Mouse (Mus musculus) B cell, adult (primary cell): ENCODE data around the gene Prm3. TPM values are rescaled to one million over a fixed set of nuclear protein-coding genes. Genes with fewer than 3 reads are reported as not detected.

Experiments used
- total RNA-seq: library from RNA; stranded (reverse); gene quantifications from 4 replicates; pipeline ENCODE4 v1.2.4, GENCODE M21; 2023; ENCODE audit not compliant: inconsistent age

Gene Prm3
- total RNA-seq, result not detected in 4 replicates

DNA sequence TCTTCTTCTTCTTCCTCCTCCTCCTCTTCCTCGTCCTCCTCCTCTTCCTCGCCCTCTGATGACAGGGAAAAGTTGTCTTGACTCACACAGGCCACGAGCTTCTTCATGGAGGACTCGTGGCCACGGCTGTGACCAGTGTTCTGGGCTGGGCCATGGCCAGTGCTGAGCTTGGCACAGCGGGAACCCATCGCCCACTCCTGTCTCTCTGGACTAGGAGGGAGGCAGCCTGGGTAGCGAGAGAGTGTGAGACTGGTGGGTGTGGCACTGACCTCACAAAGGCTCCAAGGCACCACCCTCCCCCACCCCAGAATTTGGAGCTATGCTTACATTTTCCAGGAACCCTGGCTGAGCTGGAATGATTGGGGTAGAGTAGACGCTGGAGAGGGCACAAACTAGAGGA lies at the start of gene Prm3:
Prm3 (minus strand) TSS at position 213 of the 400 bp plus-strand sequence.

DNA sequence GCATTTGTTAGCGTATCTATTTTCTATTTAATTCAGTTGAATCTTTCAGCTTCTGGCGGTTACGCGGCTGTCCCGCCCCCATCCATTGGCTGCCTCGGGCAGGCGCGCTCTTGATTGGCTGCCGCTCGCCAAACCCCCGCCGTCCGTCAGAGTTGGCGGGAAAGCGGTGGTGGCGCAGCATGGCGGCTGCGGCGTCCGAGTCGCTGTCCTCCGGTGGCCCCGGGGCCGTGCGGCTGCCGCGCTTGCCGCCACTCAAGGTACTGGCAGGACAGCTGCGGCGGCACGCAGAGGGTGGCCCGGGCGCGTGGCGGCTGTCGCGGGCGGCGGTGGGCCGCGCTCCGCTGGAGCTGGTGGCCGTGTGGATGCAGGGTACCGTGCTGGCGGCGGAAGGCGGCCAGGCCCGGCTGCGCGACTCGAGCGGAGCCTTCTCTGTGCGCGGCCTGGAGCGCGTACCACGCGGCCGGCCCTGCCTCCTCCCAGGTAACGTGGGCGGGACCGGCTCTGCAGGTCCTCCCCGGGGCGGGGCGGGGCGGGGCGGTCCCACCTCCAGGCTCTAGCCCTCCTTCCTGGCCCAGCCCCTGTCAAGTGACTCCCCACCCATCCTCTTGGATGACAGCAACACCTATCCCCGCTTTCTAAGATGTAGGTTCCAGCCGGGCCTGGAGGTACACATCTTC lies 44.3 kb upstream of the Prm3 start, which contains the start of gene Rmi2:
Rmi2 (plus strand) TSS at position 149 of the 677 bp plus-strand sequence.

DNA sequence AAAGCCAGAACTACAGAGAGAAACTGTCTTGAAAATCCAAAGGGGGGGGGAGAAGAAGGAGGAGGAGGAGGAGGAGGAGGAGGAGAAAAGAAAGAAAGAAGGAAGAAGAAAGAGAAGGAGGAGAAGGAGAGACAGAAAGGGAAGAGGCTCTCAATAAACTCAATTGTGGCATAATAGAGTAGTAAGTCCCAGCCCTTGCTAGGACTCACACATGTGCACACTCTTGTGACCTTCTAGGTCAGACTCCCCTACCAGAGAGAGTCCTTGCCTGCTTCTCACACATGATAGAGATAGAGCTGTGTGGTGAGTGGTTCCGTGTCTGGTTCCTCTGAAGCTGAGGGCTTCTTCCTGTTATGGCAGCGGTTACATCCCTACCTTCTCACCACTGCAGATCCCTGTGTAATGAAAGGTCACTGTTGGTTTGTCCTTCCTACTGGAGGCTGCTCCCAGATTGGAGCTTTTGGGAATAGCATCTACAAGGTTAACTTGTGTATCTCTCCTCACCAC lies 22.2 kb upstream of the Prm3 start, which contains the start of gene Gm11172:
Gm11172 (plus strand) TSS at position 51 of the 507 bp plus-strand sequence.

DNA sequence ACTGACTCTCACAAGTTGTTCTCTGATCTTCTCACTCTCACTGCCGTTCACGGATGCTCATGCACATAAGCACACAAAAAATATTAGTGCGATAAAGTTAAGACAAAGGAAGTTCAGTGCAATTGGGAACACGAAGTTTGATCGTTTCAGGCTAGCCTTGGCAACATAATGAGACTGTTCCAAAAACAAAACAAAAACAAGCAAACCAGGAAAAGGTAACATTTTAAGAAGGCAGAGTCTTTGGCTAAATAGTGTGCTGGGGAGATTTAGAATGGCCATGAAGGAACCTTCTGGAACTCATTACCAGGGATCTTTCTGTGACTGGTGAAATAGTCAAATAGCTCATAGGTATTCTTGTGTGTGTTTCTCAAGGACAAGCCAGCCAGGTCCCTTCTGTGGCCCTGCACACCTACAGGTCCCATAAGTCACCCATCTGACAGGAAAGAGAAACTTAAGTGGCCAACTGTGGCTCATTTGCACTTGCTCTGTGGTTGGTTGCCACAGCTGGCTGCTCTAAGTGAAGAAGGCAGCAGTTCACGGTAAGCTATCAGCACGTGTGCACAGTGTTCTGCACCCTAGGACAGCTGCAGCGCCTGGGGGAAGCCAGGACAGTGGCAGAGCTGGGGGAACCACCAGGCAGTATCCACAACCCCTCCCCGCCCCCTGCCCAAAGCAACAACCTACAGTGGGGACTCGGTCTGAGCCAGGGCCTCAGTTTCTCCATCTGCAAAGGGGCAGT lies 15.2 kb upstream of the Prm3 start, which contains the start of gene Prm1:
Prm1 (minus strand) TSS at position 51 of the 739 bp plus-strand sequence.

DNA sequence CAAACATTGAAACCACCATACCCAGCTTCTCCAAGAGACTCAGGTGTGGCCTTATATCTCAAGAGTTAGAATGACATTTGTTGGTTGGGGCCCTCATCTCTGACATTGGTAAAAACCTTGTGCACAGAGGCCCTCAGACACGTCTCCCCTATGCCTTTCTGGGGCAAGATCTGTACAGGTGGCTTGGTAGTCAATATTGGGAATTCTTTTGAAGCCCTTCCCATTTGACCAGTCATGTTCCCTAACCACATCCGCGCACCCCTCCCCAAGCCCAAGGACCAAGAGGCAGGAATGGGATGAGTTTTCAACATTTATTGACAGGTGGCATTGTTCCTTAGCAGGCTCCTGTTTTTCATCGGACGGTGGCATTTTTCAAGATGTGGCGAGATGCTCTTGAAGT lies 5.3 kb upstream of the Prm3 start, which contains the start of gene Prm2:
Prm2 (minus strand) TSS at position 101 of the 400 bp plus-strand sequence.

DNA sequence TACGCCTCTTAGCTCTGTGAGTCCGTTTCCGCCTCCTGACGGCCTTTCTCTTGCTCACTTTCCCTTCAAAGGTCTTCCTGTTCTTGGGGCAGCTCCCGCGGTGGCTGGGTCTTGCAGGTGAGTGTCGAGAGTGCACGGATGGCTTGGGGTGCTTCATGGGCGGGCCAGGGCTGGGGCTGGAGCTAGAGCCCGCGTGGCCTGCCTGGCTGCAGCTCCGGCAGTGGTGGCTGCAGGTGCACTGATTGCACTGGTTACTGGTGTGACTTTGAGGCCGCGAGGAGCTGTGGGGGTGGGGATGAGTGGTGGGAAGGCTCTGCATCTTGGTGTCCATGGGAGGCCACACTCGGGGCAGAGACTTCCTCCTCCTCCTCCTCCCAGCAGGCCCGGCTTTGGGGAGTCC lies 2.4 kb downstream of the Prm3 start, which contains the start of gene Tnp2:
Tnp2 (minus strand) TSS at position 390 of the 400 bp plus-strand sequence.

DNA sequence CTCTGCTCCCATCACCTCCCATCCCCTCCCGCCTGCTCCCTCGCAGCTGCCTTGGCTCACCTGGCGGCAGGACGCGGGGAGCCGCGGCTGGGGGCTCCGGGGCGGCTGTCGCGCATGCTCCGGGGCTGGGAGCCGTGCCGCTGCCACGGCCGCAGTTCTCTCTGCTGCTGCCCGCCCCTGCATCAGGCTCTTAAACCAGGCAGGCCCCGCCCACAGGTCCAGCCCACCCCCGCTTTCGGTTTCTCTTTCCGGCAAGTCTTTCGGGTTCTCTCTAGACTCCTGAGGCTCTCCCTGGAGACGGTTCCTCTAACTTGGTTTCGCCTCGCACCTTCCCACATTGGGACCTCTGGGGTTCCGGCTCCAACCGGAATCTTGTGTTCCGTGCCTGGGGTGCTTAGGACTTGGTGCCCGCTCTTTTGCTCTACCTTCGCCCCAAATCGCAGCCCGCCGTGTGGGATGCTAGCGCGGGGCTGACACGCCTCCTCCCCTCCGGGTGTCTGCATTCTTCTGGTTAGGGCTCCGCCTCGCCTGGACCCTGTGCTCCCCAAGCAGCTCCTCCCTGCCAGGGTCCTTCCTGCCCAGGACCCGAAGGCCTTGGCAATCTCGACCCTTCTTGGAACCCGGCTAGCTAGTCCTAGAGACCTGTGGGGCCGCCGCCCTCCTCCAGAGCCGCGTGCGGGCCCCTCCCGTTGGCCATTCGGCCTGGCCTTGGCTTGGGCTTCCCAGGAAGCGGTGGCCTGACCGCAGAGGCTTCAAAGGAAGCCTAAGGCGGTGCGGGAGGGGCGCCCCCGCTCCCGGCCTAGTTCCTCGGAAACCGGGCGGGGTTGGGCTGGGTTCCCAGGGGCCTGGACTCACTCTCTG lies 5.1 kb downstream of the Prm3 start, which contains the start of gene Socs1:
Socs1 (minus strand) TSS at position 166 of the 861 bp plus-strand sequence.

Other genes starting within 250 kb of the Prm3 start
- 17.1 to 19.1 TPM (median 17.8 TPM) in 4 replicates for gene Dexi, start 247.9 kb downstream of the Prm3 start, total RNA-seq
- gene Clec16a, start 245.6 kb downstream of the Prm3 start, total RNA-seq, result 33.4 to 40.2 TPM (median 39.2 TPM) in 4 replicates
- 3.7 to 4.4 TPM (median 3.9 TPM) in 4 replicates for gene Socs1, start 5.4 kb downstream of the Prm3 start, total RNA-seq
- gene Tnp2, start 2.3 kb downstream of the Prm3 start, total RNA-seq, result not detected in 4 replicates
- not detected in 4 replicates for gene Prm2, start 5.2 kb upstream of the Prm3 start, total RNA-seq
- not detected in 4 replicates for gene Prm1, start 14.9 kb upstream of the Prm3 start, total RNA-seq
- not detected in 4 replicates for gene Gm11172, start 22.0 kb upstream of the Prm3 start, total RNA-seq
- gene Rmi2, start 44.1 kb upstream of the Prm3 start, total RNA-seq, result 1.1 to 1.8 TPM (median 1.2 TPM) in 4 replicates